Mouse (Mus musculus): ENCODE measurements at regions not wholly inside any gene's neighbourhood (a gene's known extent, or its start where the extent isn't known, plus 50 kb on each side); places are given as distances from the start of the nearest gene placed in this dataset.
A peak's percentile ranks its signal among the peaks of the same experiment; 100 is the strongest.

DNA sequence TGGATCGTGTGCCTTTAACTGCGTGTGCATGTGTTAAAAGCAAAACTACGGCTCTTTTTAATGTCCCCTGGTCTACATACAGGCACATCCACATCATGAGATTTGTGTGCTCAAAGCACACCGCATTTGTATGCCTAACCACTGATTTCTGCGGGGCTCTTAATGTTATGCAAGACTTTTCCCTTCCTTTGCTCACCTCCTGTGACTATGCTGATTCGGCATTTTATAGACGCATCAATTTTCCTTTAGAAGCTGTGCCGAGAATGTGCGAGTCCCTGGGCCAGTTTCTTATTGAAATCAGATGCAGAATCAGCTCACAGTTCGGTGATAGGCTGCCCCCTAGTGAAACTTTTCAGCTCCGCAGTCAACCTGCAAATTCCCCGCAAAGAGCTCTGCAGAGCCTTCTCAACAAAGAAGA is 124.1 kb upstream of the Tank start:
- peak; percentile 82 for ATAC-seq (replicated peaks; ENCODE audit: poor library complexity, severe bottlenecking)

DNA sequence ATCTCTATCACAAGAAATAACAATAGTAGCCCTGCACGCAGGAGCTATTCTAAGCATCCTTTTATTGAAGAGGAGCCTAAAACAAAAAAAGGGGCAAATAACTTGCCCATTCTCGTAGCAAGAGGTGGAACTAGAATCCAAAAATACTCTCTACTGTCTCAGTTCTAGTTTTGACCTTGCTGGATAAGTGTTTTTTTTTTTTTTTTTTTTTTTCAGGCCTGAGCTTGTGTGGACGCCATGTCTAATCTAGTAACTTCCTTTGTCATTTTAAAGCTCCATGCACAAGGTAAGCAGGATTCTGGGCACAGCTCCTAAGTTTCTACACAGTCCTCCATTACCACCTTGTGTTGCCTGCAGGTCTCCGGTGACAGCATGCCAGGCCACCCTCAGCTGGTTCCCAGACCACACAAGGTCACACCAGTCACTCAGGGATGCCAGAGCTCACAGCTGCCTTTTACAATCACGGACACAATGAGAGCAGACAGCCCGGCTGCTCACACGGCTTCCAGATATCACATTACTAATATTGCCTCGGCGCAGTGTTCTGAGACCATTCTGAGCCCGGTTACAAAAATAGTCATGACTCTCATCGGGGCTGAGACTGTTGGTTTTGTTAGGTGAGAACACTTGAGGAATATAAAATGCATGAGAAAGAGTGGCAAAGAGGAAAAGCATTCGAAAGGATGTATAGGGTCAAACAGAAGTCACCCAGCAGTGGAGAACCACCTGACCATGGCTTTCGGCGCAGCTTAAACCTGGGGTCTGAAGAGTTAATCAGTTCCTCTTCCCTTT is 124.7 kb upstream of the Tank start:
- peak; percentile 22; the same call in 1 of the 2 replicates for ATAC-seq (replicated peaks; ENCODE audit: poor library complexity, severe bottlenecking)

- no peak for ATAC-seq (replicated peaks; ENCODE audit: poor library complexity, severe bottlenecking)
These were observed 125.8 kb upstream of the Tank start for GRCm38 (mm10) chr2:61452581-61452980.

DNA sequence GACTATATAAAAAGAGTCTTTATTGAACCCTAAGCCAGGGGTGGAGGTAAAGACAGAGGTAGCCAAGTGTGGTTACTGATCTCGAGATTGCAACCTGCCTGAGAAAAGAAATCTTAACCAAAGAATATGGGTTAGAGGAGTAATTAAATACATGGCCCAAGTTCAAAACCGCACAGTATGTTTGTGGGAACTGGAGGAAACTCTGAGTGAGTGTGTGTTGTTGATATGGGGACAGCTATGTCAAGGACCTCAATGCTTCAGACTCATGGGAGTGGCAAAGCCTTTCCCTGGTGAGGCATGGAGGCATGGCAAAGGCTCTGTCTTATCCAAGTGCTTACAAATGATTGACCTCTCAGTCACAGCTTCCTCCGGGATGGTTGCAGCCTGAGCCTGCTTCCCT is 127.7 kb upstream of the Tank start:
- ATAC-seq (replicated peaks; ENCODE audit: poor library complexity, severe bottlenecking), result peak; percentile 26; the same call in 1 of the 2 replicates

GRCm38 (mm10) chr2:61436591-61436990 is 141.8 kb upstream of the Tank start:
- ATAC-seq (replicated peaks; ENCODE audit: poor library complexity, severe bottlenecking), result no peak

- ATAC-seq (replicated peaks; ENCODE audit: poor library complexity, severe bottlenecking), result no peak
These were observed 170.5 kb upstream of the Tank start for GRCm38 (mm10) chr2:61407881-61408280.

- ATAC-seq (replicated peaks; ENCODE audit: poor library complexity, severe bottlenecking), result no peak
These were observed 172.2 kb upstream of the Tank start for GRCm38 (mm10) chr2:61406104-61406751.

DNA sequence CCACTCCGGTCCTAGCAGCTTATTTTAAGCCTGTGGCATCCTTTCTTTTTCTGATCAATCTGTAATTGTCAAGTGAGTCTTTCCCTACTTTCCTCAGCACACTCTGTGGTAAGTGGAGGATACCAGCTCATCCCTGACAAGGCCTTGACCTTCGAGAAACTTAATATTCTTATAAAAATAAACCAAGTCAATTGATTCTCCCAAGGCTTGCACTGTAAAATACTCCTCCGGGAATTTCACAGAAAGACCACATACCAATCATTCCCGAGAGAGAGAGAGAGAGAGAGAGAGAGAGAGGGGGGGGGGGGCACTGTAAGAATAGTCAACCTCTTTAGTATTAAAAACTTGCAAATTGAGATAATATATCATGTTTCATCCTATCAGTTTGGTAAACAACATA is 173.1 kb upstream of the Tank start:
- ATAC-seq (replicated peaks; ENCODE audit: poor library complexity, severe bottlenecking), result no peak

DNA sequence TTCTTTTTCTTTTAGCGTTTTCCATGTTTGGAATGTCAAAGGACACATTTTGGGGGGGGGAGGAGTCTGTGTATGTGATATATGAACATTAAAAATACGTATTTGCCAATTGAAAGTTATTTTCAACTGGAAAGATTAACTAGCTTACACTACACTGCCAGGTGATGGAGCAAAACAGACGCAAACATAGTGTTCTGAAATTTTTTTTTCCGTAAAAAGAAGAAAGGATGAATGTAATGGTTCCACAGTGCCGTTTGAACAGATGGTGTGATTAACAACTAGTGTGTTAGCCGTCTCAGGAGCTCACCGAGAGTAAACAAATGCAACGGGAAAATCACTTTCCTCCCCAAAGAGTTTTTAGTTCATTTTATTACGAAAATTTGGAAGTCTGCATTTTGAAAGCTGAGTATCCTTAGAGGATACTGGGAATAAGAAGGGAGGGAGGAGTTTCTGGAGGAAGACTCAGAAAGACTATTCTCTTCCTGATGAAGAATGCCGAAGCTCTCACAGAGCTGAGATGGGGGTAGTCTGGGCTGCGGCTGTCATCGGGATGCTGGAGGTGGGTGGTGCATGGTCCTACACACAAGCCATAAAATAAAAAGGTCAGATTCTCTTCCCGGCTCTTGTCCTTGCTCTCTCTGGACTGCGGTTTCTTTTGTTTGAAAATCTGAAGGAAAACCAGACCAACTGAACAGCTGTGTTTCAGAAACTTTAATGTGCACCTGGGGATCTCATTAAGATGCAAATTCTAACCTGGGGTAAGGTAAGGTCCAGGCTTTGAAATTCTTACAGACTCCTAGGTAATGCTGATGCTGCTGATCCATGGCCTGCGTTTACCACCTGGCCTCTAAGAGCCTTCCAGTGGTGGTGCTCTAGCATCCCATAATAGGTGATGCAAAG is 175.5 kb upstream of the Tank start:
- ATAC-seq (replicated peaks; ENCODE audit: poor library complexity, severe bottlenecking), result no peak

DNA sequence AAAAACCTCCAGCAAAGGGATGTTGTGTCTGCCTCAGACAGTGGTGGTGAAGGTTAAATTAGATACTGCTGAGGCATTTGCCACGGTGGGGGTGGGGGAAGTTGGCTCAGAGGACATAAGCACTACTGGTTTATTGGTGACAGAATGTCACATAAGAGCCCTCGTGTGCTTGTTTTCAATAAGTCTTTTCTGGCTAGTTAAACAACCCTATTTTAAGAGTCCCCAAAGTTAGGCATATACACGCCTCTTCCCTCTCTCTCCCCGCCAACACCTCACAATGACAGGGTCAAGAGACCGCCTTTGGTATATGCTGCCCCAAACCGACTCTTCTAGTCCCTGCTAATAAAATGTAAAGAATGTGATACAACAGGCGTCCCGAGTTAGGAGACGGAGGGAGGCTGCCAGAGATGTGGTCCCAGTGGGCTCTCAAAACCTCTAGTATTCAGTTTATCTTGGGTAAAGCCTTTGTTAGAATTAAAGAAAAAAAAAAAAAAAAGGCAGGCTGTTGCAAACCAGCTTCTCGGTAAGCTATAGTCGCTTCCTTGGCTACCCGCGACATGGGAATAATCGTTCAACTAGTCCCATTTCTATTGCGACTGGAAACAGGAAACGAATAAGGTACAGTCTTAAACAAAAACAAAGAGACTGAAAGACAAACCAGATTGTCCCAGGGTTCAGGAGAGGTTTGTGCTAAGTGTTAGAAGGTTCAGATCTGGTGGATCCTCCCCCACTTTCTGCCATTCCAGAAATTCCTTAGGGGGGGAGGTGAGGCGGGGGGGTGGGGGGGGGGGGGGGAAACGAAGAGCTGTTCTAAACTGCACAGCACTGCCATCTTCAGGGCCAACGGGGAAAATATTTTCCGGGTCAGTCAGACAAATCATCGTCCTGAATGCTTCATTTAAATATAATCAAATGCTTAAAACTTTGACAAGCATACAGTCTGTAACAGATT is 176.5 kb upstream of the Tank start:
- ATAC-seq (replicated peaks; ENCODE audit: poor library complexity, severe bottlenecking), result peak; percentile 48; the same call in 1 of the 2 replicates

GRCm38 (mm10) chr2:61398633-61399032 is 179.8 kb upstream of the Tank start:
- ATAC-seq (replicated peaks; ENCODE audit: poor library complexity, severe bottlenecking), result no peak

DNA sequence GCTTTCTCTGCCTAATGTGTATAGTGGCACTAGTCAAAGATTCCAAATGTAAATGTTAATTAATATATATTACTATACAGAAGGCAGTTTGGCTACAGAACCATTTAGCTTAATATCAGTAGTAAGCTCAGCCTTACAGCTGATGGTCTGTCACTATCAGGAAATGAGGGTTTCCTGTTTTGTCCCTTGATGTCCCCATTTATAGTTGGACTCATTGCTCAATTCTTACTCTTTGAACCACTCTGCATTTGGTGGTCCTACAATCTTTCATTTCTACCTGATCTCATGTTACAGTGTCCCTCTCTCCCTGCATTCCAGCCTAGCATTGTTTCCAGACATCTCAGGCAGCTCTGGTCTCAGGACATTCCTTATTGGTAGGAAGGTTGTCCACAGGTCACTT is 188.8 kb upstream of the Tank start:
- peak; percentile 65 for ATAC-seq (replicated peaks; ENCODE audit: poor library complexity, severe bottlenecking)

GRCm38 (mm10) chr2:61389207-61389606 is 189.2 kb upstream of the Tank start:
- ATAC-seq (replicated peaks; ENCODE audit: poor library complexity, severe bottlenecking), result no peak

DNA sequence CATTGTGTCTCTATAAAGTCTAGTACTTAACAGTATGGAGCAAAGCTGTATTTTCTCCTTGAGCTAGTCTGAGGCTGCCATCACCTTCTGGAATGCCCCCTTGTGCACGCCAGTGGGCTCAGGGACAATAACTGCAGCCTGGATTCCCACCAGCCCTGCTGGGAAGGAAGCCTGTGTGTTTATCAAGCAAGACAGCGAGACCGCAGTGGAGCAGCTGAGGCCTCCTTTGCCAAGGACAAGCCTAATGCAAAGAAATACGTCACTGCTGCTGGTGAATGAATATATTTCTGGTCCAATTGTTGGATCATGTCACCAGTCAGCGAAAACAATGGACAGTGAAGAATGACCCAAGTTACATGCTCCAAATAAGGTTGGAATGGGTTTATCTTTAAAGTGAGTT is 190.8 kb upstream of the Tank start:
- no peak for ATAC-seq (replicated peaks; ENCODE audit: poor library complexity, severe bottlenecking)

DNA sequence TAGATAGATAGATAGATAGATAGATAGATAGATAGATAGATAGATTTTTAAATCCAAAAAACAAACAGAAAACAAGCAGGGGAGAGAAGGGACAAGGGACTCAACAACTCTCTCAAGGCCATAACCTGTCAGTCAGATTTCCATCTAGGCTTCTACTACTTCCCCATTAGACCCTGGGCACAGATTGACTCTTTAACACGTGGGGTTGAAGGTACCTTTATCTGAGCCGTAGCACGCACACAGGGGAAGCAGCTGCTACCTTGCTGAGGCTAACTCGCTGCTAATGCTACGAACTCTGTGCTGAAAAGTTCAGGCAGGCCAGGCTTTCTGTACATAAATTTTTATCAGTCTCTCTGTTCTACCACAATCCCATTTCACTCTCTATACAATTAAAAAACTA is 191.4 kb upstream of the Tank start:
- ATAC-seq (replicated peaks; ENCODE audit: poor library complexity, severe bottlenecking), result peak; percentile 35; the same call in 1 of the 2 replicates

GRCm38 (mm10) chr2:61384467-61384866 is 193.9 kb upstream of the Tank start:
- ATAC-seq (replicated peaks; ENCODE audit: poor library complexity, severe bottlenecking), result no peak

GRCm38 (mm10) chr2:61383744-61384295 is 194.6 kb upstream of the Tank start:
- peak; percentile 60 for ATAC-seq (replicated peaks; ENCODE audit: poor library complexity, severe bottlenecking)

- peak; percentile 25; the same call in 1 of the 2 replicates for ATAC-seq (replicated peaks; ENCODE audit: poor library complexity, severe bottlenecking)
These were observed 199.3 kb upstream of the Tank start for GRCm38 (mm10) chr2:61379076-61379475.

GRCm38 (mm10) chr2:61378297-61378696 is 200.1 kb upstream of the Tank start:
- peak; percentile 37; the same call in 1 of the 2 replicates for ATAC-seq (replicated peaks; ENCODE audit: poor library complexity, severe bottlenecking)

Measured in granulocyte monocyte progenitor cell, adult 5-6 weeks (primary cell).